Mouse (Mus musculus) cortical plate, adult 2 months (tissue): ENCODE results near the gene Tmem87b. TPM values are rescaled to one million over a fixed set of nuclear protein-coding genes. Genes with fewer than 3 reads are reported as not detected.

ENCODE experiments used
- H3K27ac ChIP-seq: fragments of 200-500 bp; 2 replicates; pipeline ENCODE4 v1.5.1; 2012; ENCODE audit warnings: low read length, control low read depth, inconsistent platforms; ENCODE audit not compliant: insufficient read depth
- H3K4me1 ChIP-seq: fragments of 200-500 bp; 2 replicates; pipeline ENCODE4 v1.6.1; 2011; ENCODE audit warnings: low read length; ENCODE audit not compliant: control insufficient read depth, insufficient read depth
- H3K4me3 ChIP-seq: fragments of 200-500 bp; 2 replicates; pipeline ENCODE4 v1.5.1; 2011; ENCODE audit warnings: mild to moderate bottlenecking, low read length, control low read depth; ENCODE audit not compliant: insufficient read depth
- CTCF ChIP-seq: fragments of 200-500 bp; IDR thresholded peaks from 2 replicates; pipeline ENCODE4 v1.5.1; 2011; ENCODE audit warnings: mild to moderate bottlenecking, control low read depth, low read length; ENCODE audit not compliant: insufficient read depth; ENCODE audit errors: extremely low read depth
- POLR2A ChIP-seq: fragments of 200-500 bp; IDR thresholded peaks from 2 replicates; pipeline ENCODE4 v1.6.1; 2011; ENCODE audit warnings: mild to moderate bottlenecking, low read length, control low read depth; ENCODE audit not compliant: insufficient read depth; ENCODE audit errors: extremely low read depth
- polyA plus RNA-seq: library from polyadenylated mRNA; depleted of rRNA; stranded (reverse); fragments of >200 nt; gene quantifications from 2 replicates; pipeline ENCODE4 v1.2.3, GENCODE M21; 2012

The Tmem87b gene
- polyA plus RNA-seq, 1 experiment: 26.4 TPM

DNA sequence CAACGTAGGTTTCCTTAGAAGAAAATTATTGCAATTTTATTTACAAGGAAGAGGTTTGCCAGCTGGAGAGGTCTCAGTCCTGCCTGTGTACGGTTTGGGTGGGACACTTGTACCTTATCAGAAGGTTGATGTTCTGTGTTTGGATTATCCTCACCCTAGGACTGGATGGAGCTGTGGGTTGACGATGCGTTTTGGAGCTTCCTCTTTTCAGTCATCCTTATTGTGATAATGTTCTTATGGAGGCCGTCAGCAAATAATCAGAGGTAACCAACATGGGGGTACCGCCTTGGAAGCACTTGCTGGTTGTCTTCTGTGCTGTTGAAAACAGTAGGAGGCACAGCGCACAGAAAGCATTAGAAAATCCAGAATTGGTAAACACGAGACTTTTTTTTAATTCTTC lies 24.5 kb downstream of the Tmem87b start:
- Histone ChIP-seq H3K4me3 (no peak overlapping the region), H3K4me1 (no peaks in the 10 kb centered on the region), H3K27ac (no peak overlapping the region)
- TF ChIP-seq POLR2A (no peak), CTCF (no peak)

- no peaks in the 10 kb centered on the region for H3K4me1 ChIP-seq
- no peak overlapping the region for H3K4me3 ChIP-seq
- no peak overlapping the region for H3K27ac ChIP-seq
- TF ChIP-seq CTCF (no peak), POLR2A (no peak)
Observed at GRCm38 (mm10) chr2:128850036-128850435, 32.1 kb downstream of the Tmem87b start.

DNA sequence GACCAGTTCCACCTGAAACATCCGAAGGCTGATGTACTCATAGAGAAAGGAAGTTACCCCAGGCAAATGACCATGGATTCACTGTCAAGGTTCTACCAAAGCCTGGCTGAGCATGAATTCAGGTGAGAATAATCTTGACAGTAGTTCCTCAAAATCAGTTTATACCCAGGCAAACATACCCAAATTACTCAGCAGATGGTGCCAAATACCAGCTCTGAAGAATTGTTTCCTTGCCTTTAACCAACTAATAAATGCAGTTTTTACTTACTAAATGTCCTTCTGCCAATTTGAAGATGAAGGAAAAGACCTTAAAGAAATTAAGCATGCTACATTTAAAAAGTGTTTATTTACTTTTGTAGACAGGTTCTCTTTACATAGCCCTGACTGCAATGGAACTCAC lies 38.8 kb downstream of the Tmem87b start:
- no peak overlapping the region for H3K27ac ChIP-seq
- TF ChIP-seq CTCF (no peak), POLR2A (no peak)
- H3K4me1 ChIP-seq: no peaks in the 10 kb centered on the region

DNA sequence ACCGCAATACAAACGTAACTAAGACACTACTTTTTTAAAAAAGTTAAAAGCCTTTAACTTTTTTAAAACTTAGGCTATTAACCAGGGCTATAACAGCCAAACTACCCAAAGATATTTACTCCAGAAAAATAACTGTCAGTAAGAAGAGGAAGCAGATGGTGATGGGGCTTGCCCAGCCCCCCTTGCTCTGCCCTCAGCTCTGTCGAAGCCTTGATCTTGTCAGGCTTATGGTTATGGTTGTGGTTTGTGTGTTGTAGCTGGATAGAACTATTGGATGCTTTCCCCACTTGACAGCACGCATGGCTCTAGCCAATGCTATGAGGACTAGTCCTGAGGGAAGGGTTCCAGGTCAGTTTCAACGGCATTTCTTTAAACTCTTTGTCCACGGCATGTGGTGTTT lies 41.0 kb downstream of the Tmem87b start:
- no peak for TF ChIP-seq POLR2A
- TF ChIP-seq CTCF: no peak
- no peak overlapping the region for H3K4me3 ChIP-seq
- no peaks in the 10 kb centered on the region for H3K4me1 ChIP-seq
- H3K27ac ChIP-seq: no peak overlapping the region

More for the DNA sequence above, 38.8 kb downstream of the Tmem87b start:
- H3K4me3 ChIP-seq: no peak overlapping the region

DNA sequence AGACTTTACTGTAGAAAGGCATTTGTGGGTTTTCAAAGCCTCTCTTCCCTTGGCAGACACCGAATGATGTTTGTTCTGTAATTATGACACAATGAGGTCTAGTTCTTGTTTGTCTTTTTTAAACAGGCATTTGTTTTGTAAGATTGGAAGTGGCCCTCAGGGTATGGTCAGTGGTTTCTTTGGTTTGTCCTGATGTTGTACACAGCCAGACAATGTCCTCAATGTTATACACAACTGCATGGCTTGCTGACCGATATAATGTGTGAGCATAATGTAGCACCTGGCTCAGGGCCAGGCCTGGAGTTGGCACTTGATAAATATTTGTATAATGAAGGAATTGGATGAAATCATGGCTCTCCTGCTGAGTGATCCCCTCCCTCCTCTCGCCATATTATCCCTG lies 41.9 kb downstream of the Tmem87b start:
- H3K27ac ChIP-seq: no peak overlapping the region
- H3K4me1 ChIP-seq: no peaks in the 10 kb centered on the region
- TF ChIP-seq POLR2A: no peak
- TF ChIP-seq CTCF: no peak
- H3K4me3 ChIP-seq: no peak overlapping the region

GRCm38 (mm10) chr2:128862636-128863035 lies 44.7 kb downstream of the Tmem87b start, which contains the start of gene Fbln7:
Gene Fbln7 (plus strand): TSS chr2:128862981.
- H3K4me1 ChIP-seq: no peaks in the 10 kb centered on the region
- peak within 1 kb of the TSS; percentile 47 for H3K4me3 ChIP-seq
- TF ChIP-seq POLR2A (no peak), CTCF (no peak)

DNA sequence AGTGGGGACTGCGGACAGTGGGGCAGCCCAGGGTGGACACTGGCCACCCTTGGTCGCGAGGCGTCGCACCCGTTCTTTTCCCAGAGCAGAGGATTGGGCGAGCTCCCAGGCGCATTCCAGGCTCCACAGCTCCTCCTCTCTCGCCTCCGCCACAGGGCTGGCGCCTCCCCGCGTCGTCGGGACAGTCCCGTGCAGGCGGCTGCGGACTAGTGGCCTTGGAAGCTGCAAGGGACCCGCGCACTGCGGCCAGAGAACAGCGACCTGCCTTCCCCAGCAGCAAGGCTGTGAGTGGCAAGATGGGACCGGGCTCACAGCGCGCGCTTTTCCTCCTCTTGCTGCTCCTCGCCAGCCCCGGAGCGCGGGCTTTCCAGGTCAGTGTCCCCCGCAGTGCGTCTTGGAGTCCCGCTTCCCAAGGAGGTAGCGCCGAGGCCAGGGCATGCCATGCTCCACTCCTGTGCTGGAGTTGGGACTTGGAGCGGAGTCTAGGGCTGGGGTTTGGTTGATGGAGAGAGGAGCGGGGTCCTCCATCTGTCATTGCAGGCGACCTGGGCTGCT lies 45.9 kb downstream of the Tmem87b start:
- H3K4me1 ChIP-seq: no peaks in the 10 kb centered on the region
- peak overlapping the region; percentile 47 for H3K4me3 ChIP-seq
- TF ChIP-seq POLR2A (no peak), CTCF (no peak)
- no peak overlapping the region for H3K27ac ChIP-seq

More at GRCm38 (mm10) chr2:128862636-128863035, 44.7 kb downstream of the Tmem87b start, which contains the start of gene Fbln7:
- H3K27ac ChIP-seq: no peak within 1 kb of the TSS

- TF ChIP-seq POLR2A: no peak
- no peak for TF ChIP-seq CTCF
- no peaks in the 10 kb centered on the region for H3K4me1 ChIP-seq
- H3K27ac ChIP-seq: no peak overlapping the region
- H3K4me3 ChIP-seq: no peak overlapping the region
Observed at GRCm38 (mm10) chr2:128865061-128865460, 47.1 kb downstream of the Tmem87b start.

DNA sequence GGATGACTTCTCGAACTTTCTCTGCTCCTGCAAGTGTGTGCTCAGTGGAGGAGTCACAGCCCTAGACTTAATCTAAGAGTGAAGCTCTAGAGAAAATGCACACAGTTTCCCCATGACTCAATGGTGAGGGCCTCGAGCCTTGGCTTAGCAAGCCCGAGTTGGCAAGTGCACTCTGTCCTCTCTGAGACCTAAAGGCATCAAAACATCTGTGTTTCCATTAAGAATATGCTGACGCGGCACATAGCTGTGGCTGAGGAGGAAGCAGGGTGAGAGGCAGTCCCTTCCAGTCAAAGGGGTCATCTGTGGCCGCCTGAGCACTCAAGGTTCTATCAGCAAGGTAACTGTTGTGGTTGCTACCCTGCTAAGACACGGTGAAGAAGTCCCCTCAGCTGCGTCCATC lies 53.7 kb downstream of the Tmem87b start:
- Histone ChIP-seq H3K4me3 (no peak overlapping the region), H3K27ac (no peak overlapping the region), H3K4me1 (no peaks in the 10 kb centered on the region)
- TF ChIP-seq POLR2A (no peak), CTCF (no peak)

DNA sequence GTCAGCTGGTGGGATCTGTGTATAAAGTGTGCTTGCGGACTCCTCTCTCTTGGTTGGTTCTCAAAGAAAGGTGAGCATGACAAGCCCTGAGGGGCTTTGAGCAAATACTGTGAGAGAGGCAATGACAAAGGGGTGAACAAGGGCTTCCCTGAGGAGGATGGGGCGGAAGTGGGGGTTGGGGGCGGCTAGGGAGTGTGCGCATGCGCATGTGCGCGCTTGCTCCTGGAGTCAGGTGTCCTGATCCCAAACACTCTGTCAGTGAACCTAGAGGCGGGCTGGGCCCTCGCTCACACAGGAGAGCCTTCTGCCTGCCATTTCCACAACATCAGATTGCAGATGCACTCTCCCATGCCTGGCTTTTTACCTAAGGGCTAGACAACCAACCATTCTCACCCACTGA lies 54.3 kb downstream of the Tmem87b start:
- no peak overlapping the region for H3K27ac ChIP-seq

GRCm38 (mm10) chr2:128875526-128875925 lies 57.6 kb downstream of the Tmem87b start:
- no peaks in the 10 kb centered on the region for H3K4me1 ChIP-seq
- H3K4me3 ChIP-seq: no peak overlapping the region
- no peak overlapping the region for H3K27ac ChIP-seq
- TF ChIP-seq POLR2A (no peak), CTCF (no peak)

More for the DNA sequence above, 54.3 kb downstream of the Tmem87b start:
- TF ChIP-seq POLR2A: no peak
- TF ChIP-seq CTCF: no peak
- H3K4me1 ChIP-seq: no peaks in the 10 kb centered on the region
- no peak overlapping the region for H3K4me3 ChIP-seq
